Mouse (Mus musculus) CH12.LX (cell line): ENCODE data around the gene Cdkn1b. TPM values are rescaled to one million over a fixed set of nuclear protein-coding genes. Genes with fewer than 3 reads are reported as not detected.

Experiments used
- DNase-seq: peaks from one replicate; pipeline ENCODE4 v3.0.0-alpha.2; 2013; ENCODE audit errors: extremely low read depth
- H3K27ac ChIP-seq: 2 replicates; pipeline ENCODE4 v1.5.1; 2012; ENCODE audit warnings: low read depth, mild to moderate bottlenecking, control low read depth, moderate library complexity; ENCODE audit not compliant: insufficient read depth
- H3K27me3 ChIP-seq: replicated peaks from 2 replicates; pipeline ENCODE3; 2012; ENCODE audit warnings: inconsistent platforms
- H3K36me3 ChIP-seq, 2 experiments: replicated peaks in 1 of 2; 2 replicates each; pipeline versions ENCODE3 to v1.6.1; 2012; ENCODE audit warnings: inconsistent platforms in 1 of 2, low read length in 1 of 2, mild to moderate bottlenecking in 1 of 2, mixed read lengths in 1 of 2, moderate library complexity in 1 of 2; ENCODE audit not compliant: control insufficient read depth in 1 of 2, insufficient read depth in 1 of 2
- H3K4me1 ChIP-seq, 2 experiments: 2 replicates each; pipeline ENCODE4 v1.6.1; 2012; ENCODE audit warnings: inconsistent platforms in 1 of 2, moderate library complexity in 1 of 2; ENCODE audit not compliant: insufficient read depth in 2 of 2, control insufficient read depth in 1 of 2
- H3K4me2 ChIP-seq: 2 replicates; pipeline ENCODE4 v1.6.1; 2012; ENCODE audit warnings: low read depth, mild to moderate bottlenecking, control low read depth; ENCODE audit not compliant: poor library complexity, insufficient read depth, severe bottlenecking
- H3K4me3 ChIP-seq, 3 experiments: fragments of 150-350 bp in 1 of 3; sonication (generic) in 1 of 3; replicated peaks in 1 of 3; 2 replicates each; pipeline versions ENCODE3 to v1.5.1; 2011 to 2012; ENCODE audit warnings: low read depth in 2 of 3, low read length in 2 of 3, mild to moderate bottlenecking in 2 of 3, moderate library complexity in 2 of 3, control low read depth in 1 of 3, improper control_type of control experiment in 1 of 3, inconsistent platforms in 1 of 3, mixed read lengths in 1 of 3; ENCODE audit not compliant: poor library complexity in 1 of 3
- H3K79me2 ChIP-seq: replicated peaks from 2 replicates; pipeline ENCODE4 v1.6.1; 2012; ENCODE audit warnings: mild to moderate bottlenecking, moderate library complexity; ENCODE audit not compliant: control insufficient read depth, poor library complexity, insufficient read depth, severe bottlenecking; ENCODE audit errors: extremely low read depth
- H3K9ac ChIP-seq: 2 replicates; pipeline ENCODE4 v1.6.1; 2012; ENCODE audit warnings: low read depth, mild to moderate bottlenecking, control low read depth, moderate library complexity; ENCODE audit not compliant: insufficient read depth
- H3K9me3 ChIP-seq: replicated peaks from 2 replicates; pipeline ENCODE3; 2012; ENCODE audit warnings: low read length, inconsistent platforms, mixed read lengths
- BHLHE40 ChIP-seq: IDR thresholded peaks from 2 replicates; pipeline ENCODE4 v1.6.1; 2011; ENCODE audit warnings: mild to moderate bottlenecking, low read depth, low read length, improper control_type of control experiment
- CHD1 ChIP-seq: IDR thresholded peaks from 2 replicates; pipeline ENCODE4 v1.6.1; 2012; ENCODE audit warnings: low read depth, low read length, improper control_type of control experiment, inconsistent platforms
- CTCF ChIP-seq, 2 experiments: IDR thresholded peaks in 1 of 2; conservative IDR thresholded peaks in 1 of 2; 2 replicates each; pipeline ENCODE4 v1.5.1; 2011 to 2012; ENCODE audit warnings: low read depth in 2 of 2, low read length in 2 of 2, improper control_type of control experiment in 1 of 2, inconsistent platforms in 1 of 2, mild to moderate bottlenecking in 1 of 2, moderate library complexity in 1 of 2
- EP300 ChIP-seq: IDR thresholded peaks from 2 replicates; pipeline ENCODE4 v1.6.1; 2011; ENCODE audit warnings: low read length, improper control_type of control experiment
- ETS1 ChIP-seq: conservative IDR thresholded peaks from 2 replicates; pipeline ENCODE4 v1.6.1; 2012; ENCODE audit warnings: low read depth, mild to moderate bottlenecking, inconsistent platforms, low read length, improper control_type of control experiment, moderate library complexity
- GABPA ChIP-seq: IDR thresholded peaks from 2 replicates; pipeline ENCODE4 v1.6.1; 2012; ENCODE audit warnings: low read depth, low read length, improper control_type of control experiment, inconsistent platforms; ENCODE audit not compliant: insufficient replicate concordance
- HCFC1 ChIP-seq: IDR thresholded peaks from 2 replicates; pipeline ENCODE4 v1.6.1; 2012; ENCODE audit warnings: low read depth, mild to moderate bottlenecking, inconsistent platforms, low read length, improper control_type of control experiment
- IRF4 ChIP-seq: IDR thresholded peaks from 2 replicates; pipeline ENCODE4 v1.6.1; 2014; ENCODE audit warnings: low read depth, mild to moderate bottlenecking, inconsistent platforms, low read length, improper control_type of control experiment
- JUN ChIP-seq: IDR thresholded peaks from 2 replicates; pipeline ENCODE4 v1.6.1; 2011; ENCODE audit warnings: low read depth, mild to moderate bottlenecking, low read length, improper control_type of control experiment, moderate library complexity; ENCODE audit not compliant: insufficient read depth
- JUND ChIP-seq: conservative IDR thresholded peaks from 2 replicates; pipeline ENCODE4 v1.6.1; 2011; ENCODE audit warnings: low read depth, low read length, improper control_type of control experiment
- KAT2A ChIP-seq: IDR thresholded peaks from 2 replicates; pipeline ENCODE4 v1.6.1; 2012; ENCODE audit warnings: low read length, improper control_type of control experiment, inconsistent platforms; ENCODE audit not compliant: insufficient replicate concordance
- MAFK ChIP-seq: IDR thresholded peaks from 2 replicates; pipeline ENCODE4 v1.6.1; 2011; ENCODE audit warnings: low read length, improper control_type of control experiment; ENCODE audit not compliant: insufficient replicate concordance
- MAX ChIP-seq: IDR thresholded peaks from 2 replicates; pipeline ENCODE4 v1.6.1; 2011; ENCODE audit warnings: low read length, improper control_type of control experiment
- MEF2A ChIP-seq: IDR thresholded peaks from 2 replicates; pipeline ENCODE4 v1.6.1; 2014; ENCODE audit warnings: low read depth, mild to moderate bottlenecking, inconsistent platforms, low read length, improper control_type of control experiment, borderline replicate concordance
- MXI1 ChIP-seq: IDR thresholded peaks from 2 replicates; pipeline ENCODE4 v1.6.1; 2011; ENCODE audit warnings: mild to moderate bottlenecking, low read depth, low read length, improper control_type of control experiment
- MYC ChIP-seq: IDR thresholded peaks from 2 replicates; pipeline ENCODE4 v1.6.1; 2011; ENCODE audit warnings: low read depth, mild to moderate bottlenecking, improper control_type of control experiment, low read length
- NELFE ChIP-seq: IDR thresholded peaks from 2 replicates; pipeline ENCODE4 v1.6.1; 2011; ENCODE audit warnings: low read depth, low read length, improper control_type of control experiment
- NRF1 ChIP-seq: IDR thresholded peaks from 2 replicates; pipeline ENCODE4 v1.6.1; 2014; ENCODE audit warnings: low read depth, mild to moderate bottlenecking, inconsistent platforms, low read length, improper control_type of control experiment, moderate library complexity
- PAX5 ChIP-seq: IDR thresholded peaks from 2 replicates; pipeline ENCODE4 v1.6.1; 2012; ENCODE audit warnings: low read length, inconsistent platforms, mixed read lengths
- POLR2A ChIP-seq: IDR thresholded peaks from 2 replicates; pipeline ENCODE4 v1.6.1; 2011; ENCODE audit warnings: low read depth, mild to moderate bottlenecking, improper control_type of control experiment, low read length
- POLR2AphosphoS2 ChIP-seq: IDR thresholded peaks from 2 replicates; pipeline ENCODE4 v1.6.1; 2011; ENCODE audit warnings: low read depth, low read length, improper control_type of control experiment
- RAD21 ChIP-seq: IDR thresholded peaks from 2 replicates; pipeline ENCODE4 v1.6.1; 2011; ENCODE audit warnings: low read depth, mild to moderate bottlenecking, low read length, improper control_type of control experiment, moderate library complexity
- SIN3A ChIP-seq: IDR thresholded peaks from 2 replicates; pipeline ENCODE4 v1.6.1; 2012; ENCODE audit warnings: low read length, improper control_type of control experiment, inconsistent platforms
- SMC3 ChIP-seq: IDR thresholded peaks from 2 replicates; pipeline ENCODE4 v1.6.1; 2011; ENCODE audit warnings: low read depth, low read length, improper control_type of control experiment
- TBP ChIP-seq: conservative IDR thresholded peaks from 2 replicates; pipeline ENCODE4 v1.6.1; 2011; ENCODE audit warnings: low read depth, low read length, improper control_type of control experiment
- TCF12 ChIP-seq: IDR thresholded peaks from 2 replicates; pipeline ENCODE4 v1.6.1; 2014; ENCODE audit warnings: low read depth, mild to moderate bottlenecking, inconsistent platforms, low read length, improper control_type of control experiment
- USF1 ChIP-seq: IDR thresholded peaks from 2 replicates; pipeline ENCODE4 v1.6.1; 2014; ENCODE audit warnings: low read depth, mild to moderate bottlenecking, inconsistent platforms, low read length, improper control_type of control experiment
- USF2 ChIP-seq: conservative IDR thresholded peaks from 2 replicates; pipeline ENCODE4 v1.6.1; 2011; ENCODE audit warnings: low read depth, low read length, improper control_type of control experiment
- ZKSCAN1 ChIP-seq: IDR thresholded peaks from 2 replicates; pipeline ENCODE4 v1.6.1; 2012; ENCODE audit warnings: low read depth, inconsistent platforms, low read length, improper control_type of control experiment, borderline replicate concordance
- ZMIZ1 ChIP-seq: IDR thresholded peaks from 2 replicates; pipeline ENCODE4 v1.6.1; 2012; ENCODE audit warnings: low read depth, mild to moderate bottlenecking, inconsistent platforms, low read length, improper control_type of control experiment
- ZNF384 ChIP-seq: IDR thresholded peaks from 2 replicates; pipeline ENCODE4 v1.6.1; 2012; ENCODE audit warnings: low read depth, low read length, improper control_type of control experiment, inconsistent platforms
- dilution Hi-C: fragments of 300-500 bp; cut with MboI; formaldehyde crosslinking; loops from 2 replicates; pipeline ENCODE4 v1.14.3; 2020; ENCODE audit warnings: low sequenced_read_pairs; ENCODE audit not compliant: extremely low pct_unique_long_range_greater_than_20kb, extremely low pct_ligation_motif_present
- in situ Hi-C: fragments of 300-500 bp; cut with MboI; formaldehyde crosslinking; loops from 3 replicates; pipeline ENCODE4 v1.14.3; 2019; ENCODE audit warnings: low sequenced_read_pairs, low pct_ligation_motif_present, low pct_unique_long_range_greater_than_20kb, mixed read lengths
- polyA plus RNA-seq: library from polyadenylated mRNA; unstranded; fragments of >175 nt; gene quantifications from 2 replicates; pipeline ENCODE4 v1.2.1, GENCODE M21; 2012; ENCODE audit warnings: low read depth; ENCODE audit not compliant: insufficient read length
- total RNA-seq, 2 experiments: library from RNA; depleted of rRNA; stranded (reverse); fragments of 300-350 nt in 1 of 2; fragments of >200 nt in 1 of 2; gene quantifications; 2 replicates each; pipeline ENCODE4 v1.2.3; 2012 to 2014

The Cdkn1b gene
- total and polyA plus RNA-seq, 3 experiments: 19.2 to 23.5 (median 20.9) TPM

- TF ChIP-seq MXI1 (peak; percentile 87), SMC3 (no peak), JUN (no peak), POLR2A (no peak; the same call in 1 of the 2 replicates), USF1 (no peak; the same call in 1 of the 2 replicates), GABPA (no peak), HCFC1 (peak; percentile 72), TBP (peak; percentile 87), MEF2A (peak; percentile 82; the same call in 1 of the 2 replicates), POLR2AphosphoS2 (peak; percentile 83; the same call in 1 of the 2 replicates), BHLHE40 (peak; percentile 95), USF2 (no peak), MYC (peak; percentile 67; the same call in 1 of the 2 replicates), ZKSCAN1 (no peak), TCF12 (peak; percentile 93), PAX5 (no peak), CTCF (conservative IDR thresholded peaks at IDR 0.05 in 1 of 2, IDR thresholded peaks at IDR 0.05 in 1 of 2; ENCODE audit: low read depth in 2 of 2, low read length in 2 of 2) (no peak), NRF1 (peak; percentile 88), IRF4 (peak; percentile 75), CHD1 (peak; percentile 56; the same call in 1 of the 2 replicates)
Measured at GRCm38 (mm10) chr6:134897443-134898094, 22.6 kb upstream of the Cdkn1b start (continued).

- peaks cover 0 to 5% of the 10 kb centered on the region in 2 experiments for H3K36me3 ChIP-seq
- in situ Hi-C loops: no loop called here
- peak; percentile 88 for DNase-seq
- H3K4me3 ChIP-seq: peak within 1 kb of the TSS; percentile 66 to 90 (median 72)
- peak within 1 kb of the TSS; percentile 53 for H3K4me2 ChIP-seq
- H3K27ac ChIP-seq: peak within 1 kb of the TSS; percentile 97
- H3K27me3 ChIP-seq: no peaks in the 10 kb centered on the region
- H3K9me3 ChIP-seq: no peaks in the 10 kb centered on the region
- dilution Hi-C loops: no loop called here
- peaks cover 2 to 25% of the 10 kb centered on the region in 2 experiments; a peak in 3 of 4 replicates for H3K4me1 ChIP-seq
- H3K79me2 ChIP-seq: no peaks in the 10 kb centered on the region
- peak within 1 kb of the TSS; percentile 94 for H3K9ac ChIP-seq
- peak; percentile 98 for TF ChIP-seq BHLHE40
- no peak for TF ChIP-seq JUND
- no peak for TF ChIP-seq NELFE
- TF ChIP-seq POLR2AphosphoS2: no peak; the same call in 1 of the 2 replicates
- peak; percentile 77 for TF ChIP-seq SIN3A
- TF ChIP-seq MAX: peak; percentile 92
- no peak for TF ChIP-seq GABPA
- peak; percentile 24; the same call in 1 of the 2 replicates for TF ChIP-seq MXI1
- peak; percentile 73; the same call in 1 of the 2 replicates for TF ChIP-seq MEF2A
- TF ChIP-seq SMC3: peak; percentile 19
- peak; percentile 86 for TF ChIP-seq ETS1
- TF ChIP-seq MYC: peak; percentile 62; the same call in 1 of the 2 replicates
- no peak for TF ChIP-seq CHD1
- no peak for TF ChIP-seq ZKSCAN1
- TF ChIP-seq CTCF (conservative IDR thresholded peaks at IDR 0.05 in 1 of 2, IDR thresholded peaks at IDR 0.05 in 1 of 2; ENCODE audit: low read depth in 2 of 2, low read length in 2 of 2): 0 out of 4 replicates have a peak, but pooled peaks of 1 of the 2 experiments have one; percentile 12
- TF ChIP-seq EP300: peak; percentile 65
- TF ChIP-seq USF2: no peak
- TF ChIP-seq ZNF384: peak; percentile 91
- peak; percentile 91 for TF ChIP-seq TBP
- TF ChIP-seq NRF1: peak; percentile 90
- TF ChIP-seq ZMIZ1: peak; percentile 91
- TF ChIP-seq MAFK: peak; percentile 55; the same call in 1 of the 2 replicates
- TF ChIP-seq POLR2A: peak; percentile 87; the same call in 1 of the 2 replicates
- peak; percentile 4 for TF ChIP-seq HCFC1
- TF ChIP-seq RAD21: no peak; the same call in 1 of the 2 replicates
- 0 out of 2 replicates have a peak, but pooled peaks have one; percentile 63 for TF ChIP-seq KAT2A
Measured at GRCm38 (mm10) chr6:134898095-134898965, 21.9 kb upstream of the Cdkn1b start, which contains the start of gene Gpr19. Gene Gpr19, minus strand, starts transcription at chr6:134898578.
